Mouse (Mus musculus): ENCODE data around the gene Prkcz. TPM values are rescaled to one million over a fixed set of nuclear protein-coding genes. Genes with fewer than 3 reads are reported as not detected.

Gene Prkcz
- 135 and 154 TPM in 2 replicates for polyA plus RNA-seq (2021; fragmentation: Nextera tagmentation)
- long read RNA-seq, experiment 1, full-length matches to known transcripts, result 1,328 of 1,601 reads
- long read RNA-seq, experiment 1, partial matches to known transcripts, result 90 of 1,601 reads
- long read RNA-seq, experiment 1, other reads (novel, unspliced or antisense), result 183 of 1,601 reads
- long read RNA-seq, experiment 2, full-length matches to known transcripts, result 145 of 239 reads
- long read RNA-seq, experiment 2, partial matches to known transcripts, result 44 of 239 reads
- long read RNA-seq, experiment 2, other reads (novel, unspliced or antisense), result 50 of 239 reads

DNA sequence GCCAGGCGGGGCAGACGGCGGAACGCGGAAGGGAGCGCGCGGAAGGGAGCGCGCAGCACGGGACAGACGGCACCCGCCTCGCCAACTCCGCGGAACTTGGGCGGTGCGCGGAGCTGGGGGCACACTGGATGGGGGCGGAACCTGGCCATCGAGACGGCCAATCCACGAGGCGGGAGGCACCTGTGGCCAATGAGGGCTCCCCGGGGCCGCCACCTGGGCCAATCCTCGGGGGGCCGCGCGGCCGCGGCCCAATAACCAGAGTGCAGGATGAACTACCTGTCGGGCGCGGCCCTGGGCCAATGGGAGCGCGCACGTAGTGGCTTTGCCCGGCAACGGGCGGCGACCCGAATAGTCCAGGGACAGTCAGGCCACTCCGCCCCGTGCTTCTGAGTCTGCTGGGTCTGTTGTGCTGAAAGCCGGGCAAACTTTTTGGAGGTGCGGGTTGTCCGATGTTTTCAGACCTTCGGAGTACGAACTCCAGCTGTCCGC, at the start of gene Prkcz:
Gene Prkcz, minus strand, starts transcription at position 59 of the 489 bp plus-strand sequence.

DNA sequence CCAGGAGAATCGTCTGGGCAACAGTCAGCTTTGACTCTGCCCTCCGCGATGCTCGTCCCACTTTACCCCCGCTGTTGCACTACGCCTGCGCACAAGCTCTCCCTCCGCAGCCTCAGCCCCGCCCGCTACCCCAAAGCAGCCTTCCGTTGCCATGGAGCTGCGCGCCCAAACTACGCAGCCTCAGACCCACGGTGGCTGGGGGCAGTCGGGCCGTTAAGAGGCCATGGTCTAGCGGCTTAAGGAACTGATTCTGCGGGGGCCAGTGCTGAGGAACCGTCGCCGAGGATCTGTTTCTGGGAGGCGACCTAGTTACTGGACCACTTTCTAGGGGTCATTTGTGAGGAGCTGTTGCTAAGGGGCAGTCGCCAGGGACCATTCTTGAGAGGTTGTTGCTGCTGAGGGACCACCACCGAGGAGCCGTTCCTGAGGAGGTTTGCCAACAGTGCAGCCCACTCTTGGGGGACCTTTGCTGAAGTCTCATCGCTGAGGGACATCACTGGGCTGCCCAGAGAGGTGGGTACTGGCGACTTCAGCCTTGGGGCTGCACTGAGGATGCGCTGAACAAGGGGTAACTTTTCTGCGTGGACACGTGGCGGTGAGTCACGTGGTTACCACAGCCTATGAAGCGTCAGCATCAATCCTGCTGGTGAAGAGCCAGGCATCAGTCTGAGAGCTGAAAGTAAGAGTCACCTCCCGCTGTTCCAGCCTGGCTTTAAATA, 48.1 kb upstream of the Prkcz start, which contains the start of gene Cfap74:
Gene Cfap74, plus strand, starts transcription at position 133 of the 719 bp plus-strand sequence.

GRCm38 (mm10) chr4:155397511-155398221, 36.5 kb upstream of the Prkcz start, which contains the start of gene Gabrd:
Gabrd (minus strand) TSS chr4:155398112.

DNA sequence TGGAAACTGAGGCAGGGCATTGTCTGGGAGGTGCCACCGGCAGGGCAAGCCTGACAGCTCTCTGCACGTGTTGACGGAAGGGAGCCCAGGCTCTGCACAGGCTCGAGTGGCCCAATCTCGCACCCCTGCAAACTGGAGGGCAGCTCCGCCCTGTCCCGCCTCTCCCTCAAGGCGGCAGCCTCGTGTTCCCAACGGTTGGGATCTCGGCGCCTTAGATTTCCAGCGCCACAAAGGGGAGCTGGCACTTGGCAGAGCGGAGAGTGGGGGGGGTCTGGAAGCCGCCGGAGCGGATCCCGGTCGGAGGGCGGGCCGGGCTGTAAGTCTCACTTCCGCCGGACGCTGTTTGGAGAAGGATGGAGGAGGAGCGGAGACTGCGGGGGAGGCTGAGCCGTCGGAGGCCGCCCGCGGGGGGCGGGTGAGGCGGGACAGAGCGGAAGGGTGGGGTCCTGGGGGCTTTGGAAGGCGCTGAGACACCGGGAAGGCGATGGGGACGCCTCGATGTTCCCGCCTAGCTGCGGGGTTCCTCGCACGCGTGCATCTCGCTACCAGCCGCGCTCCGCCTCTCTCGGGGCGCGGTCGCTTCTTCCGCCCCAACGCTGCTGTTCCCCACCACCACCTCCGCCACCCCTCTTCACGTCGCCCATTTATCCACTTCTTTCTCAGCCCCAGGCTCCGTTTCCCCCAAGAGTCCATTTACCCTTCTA, 111.4 kb downstream of the Prkcz start, which contains the start of gene Faap20:
Gene Faap20, plus strand, starts transcription at position 155 of the 704 bp plus-strand sequence.

GRCm38 (mm10) chr4:155222552-155222840, 138.7 kb downstream of the Prkcz start, which contains the start of gene Ski:
Ski (minus strand) TSS chr4:155222592.

Other genes with a start within 250 kb of the Prkcz start
- gene Ski, start 138.8 kb downstream of the Prkcz start, polyA plus RNA-seq (2021; fragmentation: Nextera tagmentation), result 12.3 and 14.8 TPM in 2 replicates
- gene Faap20, start 111.6 kb downstream of the Prkcz start, polyA plus RNA-seq (2021; fragmentation: Nextera tagmentation), result 34.7 and 36.4 TPM in 2 replicates
- 108 and 113 TPM in 2 replicates for gene Gabrd, start 36.8 kb upstream of the Prkcz start, polyA plus RNA-seq (2021; fragmentation: Nextera tagmentation)
- 6.5 and 9.3 TPM in 2 replicates for gene Cfap74, start 47.8 kb upstream of the Prkcz start, polyA plus RNA-seq (2021; fragmentation: Nextera tagmentation)
- gene Tmem52, start 107.8 kb upstream of the Prkcz start, polyA plus RNA-seq (2021; fragmentation: Nextera tagmentation), result 3.0 and 5.0 TPM in 2 replicates
- gene Gnb1, start 130.0 kb upstream of the Prkcz start, polyA plus RNA-seq (2021; fragmentation: Nextera tagmentation), result 1,449 and 1,717 TPM in 2 replicates
- gene Nadk, start 201.0 kb upstream of the Prkcz start, polyA plus RNA-seq (2021; fragmentation: Nextera tagmentation), result 50.0 and 57.1 TPM in 2 replicates
- 25.0 and 31.7 TPM in 2 replicates for gene Slc35e2, start 240.1 kb upstream of the Prkcz start, polyA plus RNA-seq (2021; fragmentation: Nextera tagmentation)